Mouse (Mus musculus) brain, embryonic 14.5 days (tissue): ENCODE results near the gene Eya2.

Experiments used
- CTCF ChIP-seq: fragments of 200-500 bp; IDR thresholded peaks from 2 replicates; pipeline ENCODE4 v1.5.1; 2012; ENCODE audit warnings: inconsistent platforms, mild to moderate bottlenecking, moderate library complexity, borderline replicate concordance; ENCODE audit not compliant: insufficient read depth, insufficient read length; ENCODE audit errors: extremely low read depth
- POLR2A ChIP-seq: fragments of 200-500 bp; IDR thresholded peaks from 2 replicates; pipeline ENCODE4 v1.6.1; 2012; ENCODE audit warnings: mild to moderate bottlenecking, inconsistent platforms, borderline replicate concordance; ENCODE audit not compliant: poor library complexity, insufficient read depth, insufficient read length, severe bottlenecking; ENCODE audit errors: extremely low read depth

DNA sequence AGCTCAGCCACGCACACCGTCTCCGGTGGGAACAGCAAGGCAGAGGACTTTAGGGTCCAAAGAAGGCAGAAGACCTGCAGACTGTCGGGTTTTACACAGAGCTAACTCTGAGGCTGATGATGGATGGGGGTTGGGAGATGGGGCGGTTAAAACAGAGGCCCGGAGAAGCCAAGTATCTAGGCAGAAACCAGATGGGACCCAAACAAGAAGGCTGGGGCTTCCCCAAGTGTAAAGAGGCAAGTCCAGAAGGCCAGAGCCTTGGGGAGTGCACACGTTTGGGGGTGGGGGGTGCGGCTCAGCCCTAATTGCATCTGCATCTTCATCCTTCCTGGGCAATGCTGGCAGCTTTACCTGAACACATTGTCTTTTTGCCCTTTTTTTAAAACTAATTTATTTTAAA is 218.1 kb downstream of the Eya2 start:
- TF ChIP-seq POLR2A (no peak), CTCF (no peak)
